Mouse (Mus musculus): ENCODE results near the gene Spata48. TPM values are rescaled to one million over a fixed set of nuclear protein-coding genes. Genes with fewer than 3 reads are reported as not detected.

Gene Spata48
- total RNA-seq, 1 experiment from 2014 or later = not detected

Other genes starting within 250 kb of the Spata48 start
- gene Zpbp, start 314 bp downstream of the Spata48 start, total RNA-seq (2017) = 3.3 and 4.7 TPM in 2 replicates
- not detected in 2 replicates for gene 4930512M02Rik, start 165.7 kb downstream of the Spata48 start, total RNA-seq (2017)
- 100 and 110 TPM in 2 replicates for gene Ikzf1, start 222.9 kb downstream of the Spata48 start, total RNA-seq (2017)

Measured in hematopoietic stem cell, adult 5-6 weeks (primary cell).